Mouse (Mus musculus) c-Kit-positive CD71-negative TER-119-negative erythroid progenitor cells, embryonic 14.5 days (primary cell): ENCODE measurements around the gene Dhrs7b.
"Not testable (repeated sequence)": the region's sequence is repeated elsewhere in the genome, so short reads cannot be mapped to it uniquely, and the experiment has no call there.

Source experiments
- DNase-seq: peaks from one replicate; pipeline ENCODE4 v3.0.0-alpha.2; 2013; ENCODE audit warnings: low read depth

The Dhrs7b gene

DNA sequence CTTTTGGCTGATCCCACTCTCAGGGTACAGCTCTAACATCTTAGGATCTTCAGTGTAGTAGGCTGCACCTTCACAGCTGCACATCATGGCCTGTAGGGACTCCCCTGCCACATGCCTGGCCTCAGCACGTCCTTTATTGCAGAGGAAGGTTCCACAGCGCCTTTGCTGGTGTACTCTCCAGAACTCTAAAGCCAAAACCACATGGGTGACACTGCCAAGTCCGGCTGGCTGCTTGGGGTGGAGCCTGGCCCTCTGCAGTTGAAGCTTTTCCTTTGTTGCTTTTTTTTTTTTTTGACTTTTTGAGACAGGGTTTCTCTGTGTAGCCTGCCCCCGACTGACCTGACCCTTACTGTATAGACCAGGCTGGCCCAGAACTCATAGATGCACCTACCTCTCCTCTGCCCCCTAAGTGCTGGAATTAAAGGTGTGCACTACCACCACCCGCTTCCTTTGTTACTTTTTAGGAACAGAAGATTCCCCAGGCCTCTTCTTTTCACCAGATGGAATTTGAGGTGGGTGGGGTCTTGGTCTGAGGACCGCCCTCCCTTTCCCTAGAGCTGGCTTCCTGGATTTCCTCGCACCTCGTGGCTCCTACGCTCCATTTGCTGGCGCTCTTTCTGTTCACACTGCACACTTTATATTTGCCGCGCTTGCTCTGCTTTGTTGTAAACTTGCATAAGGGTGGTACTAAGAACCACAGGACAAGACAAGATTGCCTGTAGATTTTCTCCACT lies 11.2 kb downstream of the Dhrs7b start:
- DNase-seq, result no peak

DNA sequence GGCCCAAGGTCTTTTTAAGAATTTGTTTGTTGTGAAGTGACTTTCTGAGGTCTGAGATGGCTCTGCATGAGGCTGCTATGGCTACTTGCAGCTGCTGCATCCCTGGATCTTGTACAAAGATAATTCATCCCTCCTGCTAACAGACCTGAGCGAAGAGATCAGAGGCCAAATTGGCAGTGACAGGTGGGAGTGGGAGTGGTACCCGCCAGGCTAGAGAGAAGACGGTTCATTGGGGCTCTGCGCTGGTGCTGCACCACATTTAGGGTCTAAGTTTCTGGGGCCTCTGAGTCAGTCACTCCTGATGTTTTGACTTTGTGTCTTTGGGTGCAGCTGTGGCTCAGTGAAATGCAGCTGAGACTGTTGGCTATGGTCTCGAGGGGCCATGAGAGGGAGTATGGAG lies 13.0 kb downstream of the Dhrs7b start:
- no peak for DNase-seq

DNA sequence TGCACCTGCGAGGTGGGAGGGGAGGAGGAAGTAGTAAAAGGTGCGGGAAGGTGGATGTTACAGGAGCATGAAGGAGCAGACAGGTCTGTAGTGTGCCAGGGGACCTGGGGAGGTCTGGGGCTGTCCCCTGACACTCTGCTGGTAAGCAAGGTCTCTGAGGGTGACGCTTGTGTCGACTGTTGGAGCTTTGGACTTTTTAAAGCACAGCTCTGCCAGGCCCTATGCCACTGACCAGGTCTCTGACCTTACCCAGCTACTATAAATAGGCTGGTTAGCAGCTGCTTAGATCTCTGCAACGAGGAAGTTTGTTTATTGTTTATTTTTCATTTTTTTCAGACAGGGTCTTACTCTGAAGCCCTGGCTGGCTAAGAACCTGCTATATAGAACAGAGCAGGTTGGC lies 15.0 kb downstream of the Dhrs7b start:
- no peak for DNase-seq

DNA sequence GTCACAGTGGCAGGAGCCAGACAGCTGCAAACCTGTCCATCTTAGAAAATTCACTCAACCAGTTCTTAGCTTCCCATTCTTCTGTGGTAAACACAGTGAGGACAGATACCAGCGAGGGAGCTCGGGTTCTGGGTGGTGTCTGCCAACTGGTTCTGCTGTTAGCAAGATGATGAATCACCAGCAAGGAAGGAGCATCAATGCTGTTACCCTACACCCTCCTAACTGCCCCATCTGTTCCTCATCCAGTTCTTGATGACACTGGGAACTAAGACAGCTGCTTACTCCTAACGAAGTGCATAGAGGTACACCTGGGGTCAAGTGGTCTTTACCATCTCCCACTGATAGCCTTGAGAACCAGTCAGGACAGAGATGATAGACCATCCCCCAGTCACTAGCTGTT lies 26.2 kb downstream of the Dhrs7b start:
- DNase-seq, result no peak

DNA sequence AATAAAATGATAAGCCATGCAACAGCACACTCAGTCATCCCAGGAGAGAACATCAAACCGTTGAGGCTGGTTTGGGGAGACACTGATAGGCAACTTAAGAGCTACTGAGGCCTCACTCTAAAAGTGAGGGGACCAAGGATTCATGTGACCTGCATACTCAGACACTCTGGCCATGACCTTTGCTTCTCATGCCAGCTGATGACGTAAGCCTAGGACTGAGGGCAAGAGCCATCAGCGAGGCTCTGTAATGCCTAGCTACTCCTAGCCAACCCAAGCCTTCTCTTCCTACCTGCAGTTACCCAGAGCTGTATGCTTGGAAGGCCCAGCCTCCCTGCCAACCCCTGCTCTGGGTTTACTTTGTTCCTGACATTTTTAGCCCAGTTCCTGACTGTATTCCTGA lies 31.6 kb downstream of the Dhrs7b start:
- DNase-seq, result no peak

DNA sequence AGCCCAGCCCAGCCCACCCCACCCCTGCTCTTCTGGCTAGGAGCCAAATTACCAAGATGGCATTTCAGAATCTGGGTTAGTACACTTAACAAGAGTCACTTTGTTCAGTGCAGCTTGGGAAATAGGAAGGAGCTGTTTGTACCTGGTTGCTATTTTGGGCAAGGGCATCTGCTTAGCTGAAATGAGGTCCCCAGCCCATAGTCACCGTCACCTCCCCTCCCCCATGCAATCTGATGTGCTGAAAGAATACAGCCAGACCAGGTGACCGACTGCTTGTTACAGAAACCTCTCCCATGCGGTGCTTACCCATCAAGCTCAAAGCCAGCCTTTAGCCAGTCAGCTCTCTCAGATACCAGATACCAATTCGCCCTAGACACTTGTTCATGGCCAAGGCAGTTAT lies 32.8 kb downstream of the Dhrs7b start:
- DNase-seq, result no peak

DNA sequence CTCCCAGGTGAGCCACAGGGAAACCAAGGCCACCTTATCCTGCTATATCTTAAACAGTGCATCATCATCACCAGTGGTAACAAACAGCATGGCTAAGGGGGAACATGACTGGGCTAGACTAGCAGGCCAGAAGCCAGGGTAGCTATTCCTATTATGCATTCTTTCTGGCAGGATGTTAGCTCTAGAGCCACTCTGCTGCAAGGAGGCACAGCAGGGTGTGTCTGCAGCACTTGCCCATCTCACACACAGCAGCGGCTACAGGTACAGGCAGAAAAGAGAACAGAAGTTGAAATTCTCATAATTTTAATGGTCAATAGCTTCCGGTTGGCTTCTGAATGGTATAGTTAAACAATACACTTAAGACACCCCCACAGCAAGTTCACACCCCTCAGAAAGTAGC lies 33.7 kb downstream of the Dhrs7b start:
- DNase-seq, result no peak

DNA sequence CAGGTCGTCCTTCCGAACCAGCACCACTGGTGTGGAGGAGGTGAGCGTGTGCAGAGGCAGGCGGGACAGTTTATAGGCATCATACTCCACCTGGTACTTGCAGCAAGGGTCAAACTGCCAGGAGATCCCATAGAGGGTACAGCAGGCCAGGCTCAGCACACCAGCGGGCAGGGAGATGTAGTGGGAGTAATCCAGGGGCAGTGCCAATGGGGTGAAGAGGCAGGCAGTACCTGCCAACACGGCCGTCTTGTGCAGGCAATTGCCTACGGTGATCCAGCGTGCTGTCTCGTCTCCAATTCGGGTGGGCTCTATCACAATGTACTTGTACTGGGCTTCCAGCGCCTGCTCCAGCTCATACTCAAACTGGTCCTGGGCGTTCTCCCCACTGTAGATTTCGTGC lies 34.5 kb downstream of the Dhrs7b start:
- DNase-seq, result no peak

DNA sequence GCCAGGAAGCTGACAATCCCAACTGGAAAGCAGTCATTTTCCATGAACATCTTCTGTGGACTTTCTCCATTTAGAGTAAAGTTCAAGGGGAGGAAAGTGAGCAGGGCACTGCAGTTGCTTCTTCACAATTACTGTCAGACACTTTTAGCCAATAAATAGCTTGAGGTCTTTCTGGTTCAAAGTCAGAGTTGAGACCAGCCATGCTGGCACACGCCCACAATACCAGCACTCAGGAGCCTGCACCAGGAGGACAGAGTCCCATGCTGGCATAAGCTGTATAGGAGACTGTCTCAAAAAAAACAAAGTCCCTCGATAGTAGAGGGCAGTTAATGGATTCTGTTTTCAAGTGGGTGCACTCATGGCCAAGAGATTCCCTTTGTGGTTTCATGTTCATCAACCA lies 35.6 kb downstream of the Dhrs7b start:
- no peak for DNase-seq

DNA sequence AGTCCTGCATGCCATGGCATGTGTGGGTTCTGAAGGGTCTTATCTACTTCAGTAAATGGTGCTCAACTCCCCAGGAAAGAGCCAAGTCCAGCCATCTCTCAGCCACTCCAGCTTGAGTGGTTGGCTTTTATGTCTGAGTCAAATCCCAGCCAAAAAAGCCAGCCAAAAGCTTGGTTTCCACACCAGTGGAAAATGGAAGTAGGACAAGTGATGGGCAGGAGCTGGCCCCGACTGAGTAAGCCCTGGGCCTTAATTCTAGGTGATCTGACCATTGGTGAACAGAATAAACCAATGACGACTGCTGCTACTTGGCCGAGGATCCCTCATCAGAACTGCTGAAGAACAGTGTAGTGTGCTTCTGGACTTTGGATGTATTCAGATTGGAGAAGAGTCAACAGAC lies 37.0 kb downstream of the Dhrs7b start:
- no peak for DNase-seq

DNA sequence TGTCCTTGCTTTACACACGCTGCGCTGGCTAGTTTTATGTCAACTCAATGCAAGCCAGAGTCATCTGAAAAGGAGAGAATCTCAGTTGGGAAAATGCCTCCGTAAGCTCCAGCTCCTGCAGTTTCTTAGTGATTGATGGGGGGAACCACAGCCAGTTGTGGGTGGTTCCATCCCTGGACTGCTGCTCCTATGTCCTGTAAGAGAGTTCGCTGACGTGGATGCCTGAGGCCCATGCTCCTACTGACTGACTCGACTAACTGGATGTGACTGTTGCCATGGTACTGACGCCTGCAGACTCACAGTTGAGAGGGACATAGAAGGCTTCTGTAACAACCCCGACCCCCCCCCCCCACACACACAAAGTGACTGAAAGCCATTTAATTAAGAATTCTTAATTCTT lies 37.5 kb downstream of the Dhrs7b start:
- no peak for DNase-seq

DNA sequence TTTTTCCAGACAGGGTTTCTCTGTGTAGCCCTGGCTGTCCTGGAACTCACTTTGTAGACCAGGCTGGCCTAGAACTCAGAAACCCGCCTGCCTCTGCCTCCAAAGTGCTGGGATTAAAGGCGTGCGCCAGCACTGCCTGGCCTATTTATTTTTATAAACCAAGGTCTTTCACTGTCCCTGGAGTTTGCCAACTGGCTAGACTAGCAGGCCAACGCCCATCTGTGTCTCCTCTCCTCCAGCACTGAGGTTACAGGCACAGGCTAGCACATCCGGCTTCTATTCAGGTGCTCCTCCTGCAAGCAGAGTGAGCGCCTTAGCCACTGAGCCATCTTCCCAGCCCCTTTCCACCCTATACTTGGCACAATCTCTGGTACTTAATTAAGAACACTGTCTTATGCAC lies 39.0 kb downstream of the Dhrs7b start:
- not testable (repeated sequence) for DNase-seq

DNA sequence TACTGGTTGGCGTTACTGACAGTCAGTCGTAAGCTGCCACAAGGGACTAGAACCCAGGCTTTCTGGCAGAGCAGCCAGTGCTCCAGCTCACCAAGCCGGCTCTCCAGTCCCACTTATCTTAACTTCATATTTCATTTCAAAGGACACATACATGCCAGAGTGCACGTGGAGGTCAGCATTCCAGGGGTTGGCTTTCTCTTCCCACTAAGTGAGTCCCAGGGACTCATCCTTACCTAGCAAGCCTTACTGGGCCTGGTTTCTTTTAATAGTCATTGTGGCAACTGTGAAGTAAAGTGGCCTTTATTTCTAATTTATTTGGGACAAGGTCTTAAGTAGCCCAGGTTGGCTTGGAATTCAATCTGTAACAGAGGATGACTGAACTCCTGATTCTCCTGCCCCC lies 41.0 kb downstream of the Dhrs7b start:
- DNase-seq, result no peak

DNA sequence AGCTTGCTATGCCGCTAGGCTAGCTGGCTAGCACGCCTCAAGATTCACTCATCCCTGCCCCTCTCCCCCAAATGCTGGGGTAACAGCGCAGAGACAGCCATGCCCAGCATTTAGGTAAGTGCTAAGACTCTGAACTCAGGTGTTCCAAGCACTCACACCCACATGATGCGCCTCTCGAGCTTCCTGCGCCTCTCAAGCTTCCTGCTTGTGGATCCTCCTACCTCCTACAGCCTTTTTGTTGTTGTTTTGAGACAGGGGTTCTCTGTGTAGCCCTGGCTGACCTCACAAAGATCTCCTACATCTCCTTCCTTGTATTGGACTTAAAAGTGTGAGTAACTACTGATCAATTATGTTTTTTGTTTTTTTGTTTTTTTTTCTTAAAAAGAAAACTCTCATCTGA lies 42.7 kb downstream of the Dhrs7b start:
- DNase-seq, result no peak

DNA sequence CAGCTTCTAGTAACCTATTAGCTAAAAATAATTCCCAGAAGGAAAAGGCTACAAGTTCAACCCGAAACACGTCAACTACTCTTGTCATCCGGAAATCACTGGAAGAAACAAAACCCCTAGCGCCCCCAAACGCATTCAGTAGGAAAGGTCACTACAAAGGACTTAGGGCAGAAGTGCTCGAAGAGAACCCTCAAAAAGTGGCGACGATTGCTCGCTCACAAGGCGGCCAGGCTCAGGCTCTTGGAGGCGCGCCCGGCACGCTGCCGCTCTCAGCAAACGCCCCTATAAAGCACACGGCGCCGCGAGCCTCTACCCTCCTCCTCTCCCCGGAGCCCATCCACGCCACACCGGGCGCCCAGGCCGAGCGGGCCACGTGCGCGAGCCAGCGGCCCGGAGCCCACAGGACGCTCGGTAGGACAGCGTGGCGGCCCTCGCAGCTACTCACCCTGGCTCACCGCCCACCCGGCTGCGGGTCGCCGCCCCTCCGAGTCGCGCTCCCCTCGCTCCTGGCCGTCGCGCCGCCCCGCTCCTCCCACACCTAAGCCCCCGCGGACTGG lies 47.7 kb downstream of the Dhrs7b start:
- DNase-seq, result peak; percentile 31

DNA sequence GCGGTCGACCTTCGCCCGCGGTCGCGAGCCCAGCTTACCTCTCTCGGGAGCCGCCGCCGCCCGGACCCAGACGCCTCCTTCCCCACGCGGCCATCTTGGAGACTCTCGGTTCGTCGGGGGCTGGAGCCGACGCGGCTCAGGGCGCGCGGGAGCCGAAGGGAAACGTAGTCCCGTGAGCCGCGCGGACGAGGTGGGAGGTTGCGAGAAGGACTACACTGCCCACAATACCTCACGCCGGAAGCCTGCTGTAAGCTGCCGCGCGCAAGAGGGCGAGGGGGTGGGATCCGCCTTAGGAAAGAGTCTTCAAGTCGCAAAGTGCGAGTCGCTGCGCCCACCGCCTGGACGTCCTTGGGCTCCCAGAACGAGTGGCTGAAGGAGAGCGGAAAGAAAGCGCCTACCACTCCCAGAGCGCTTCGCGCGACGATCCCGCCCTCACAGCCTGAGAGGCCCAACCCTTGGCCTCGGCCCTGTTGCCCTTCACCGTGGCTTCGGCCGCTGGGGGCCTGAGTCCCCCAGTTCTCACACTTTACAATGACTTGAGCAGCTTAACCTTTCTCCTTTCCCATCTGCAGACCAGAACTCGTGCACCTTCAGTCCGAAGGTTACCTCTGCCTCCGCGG lies 48.4 kb downstream of the Dhrs7b start, which contains the start of gene Tmem11:
TSS of gene Tmem11 (minus strand) at position 598 of the 620 bp plus-strand sequence.
- DNase-seq, result peak; percentile 96

DNA sequence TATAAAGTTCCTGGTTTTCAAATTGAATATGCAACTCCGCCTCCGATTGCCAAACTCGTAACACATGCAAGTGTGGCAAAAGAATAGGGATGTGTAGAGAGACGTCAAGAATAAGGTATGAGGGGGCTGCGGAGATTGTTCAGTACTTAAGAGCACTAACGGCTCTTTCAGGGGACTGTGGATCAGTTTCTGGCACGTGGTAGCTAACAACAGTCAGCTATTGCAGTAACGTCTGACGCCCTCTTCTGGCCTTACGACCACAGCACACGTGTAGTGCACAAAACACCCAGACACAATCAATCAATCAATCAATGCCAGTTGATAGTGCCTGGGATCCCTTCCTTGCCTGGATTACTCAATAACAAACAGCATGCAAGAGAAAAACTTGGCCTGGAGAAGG lies 49.0 kb downstream of the Dhrs7b start:
- peak; percentile 64 for DNase-seq

DNA sequence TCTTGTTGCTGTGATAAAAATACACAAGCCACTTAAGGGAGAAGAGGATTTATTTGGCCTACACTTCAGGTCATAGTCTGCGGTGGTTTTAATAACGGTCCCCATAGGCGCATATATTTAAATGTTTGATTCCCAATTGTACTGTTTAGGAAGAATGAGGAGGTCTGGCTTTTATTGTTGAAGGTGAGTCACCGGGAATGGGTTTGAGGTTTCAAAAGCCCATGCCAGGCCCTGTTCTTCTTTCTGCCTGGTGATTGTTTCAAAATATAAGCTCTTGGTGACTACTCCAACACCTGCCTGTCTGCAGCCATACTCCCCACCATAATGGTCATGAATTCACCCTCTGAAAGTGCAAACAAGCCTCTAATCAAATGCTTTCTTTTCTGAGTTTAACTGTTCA lies 50.1 kb downstream of the Dhrs7b start:
- DNase-seq, result no peak

DNA sequence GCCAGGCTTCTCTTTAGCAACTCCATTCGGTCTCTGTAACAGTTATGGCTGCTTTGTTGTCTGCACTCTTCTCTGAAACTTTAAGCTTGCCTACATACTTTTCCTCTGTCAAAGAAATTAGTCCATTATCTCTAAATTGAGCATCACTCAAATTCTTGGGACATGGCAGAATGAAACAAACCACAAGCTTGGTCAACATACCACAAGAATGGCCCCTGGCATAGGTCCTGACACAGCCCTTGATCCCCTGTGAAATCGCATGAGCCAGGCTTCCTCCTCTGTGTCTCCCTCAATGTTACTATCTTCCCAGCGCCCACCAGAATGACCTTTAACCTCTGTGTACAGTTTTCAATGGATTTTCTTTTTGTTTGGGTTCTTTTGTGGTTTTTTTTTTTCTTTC lies 52.0 kb downstream of the Dhrs7b start:
- DNase-seq, result no peak

DNA sequence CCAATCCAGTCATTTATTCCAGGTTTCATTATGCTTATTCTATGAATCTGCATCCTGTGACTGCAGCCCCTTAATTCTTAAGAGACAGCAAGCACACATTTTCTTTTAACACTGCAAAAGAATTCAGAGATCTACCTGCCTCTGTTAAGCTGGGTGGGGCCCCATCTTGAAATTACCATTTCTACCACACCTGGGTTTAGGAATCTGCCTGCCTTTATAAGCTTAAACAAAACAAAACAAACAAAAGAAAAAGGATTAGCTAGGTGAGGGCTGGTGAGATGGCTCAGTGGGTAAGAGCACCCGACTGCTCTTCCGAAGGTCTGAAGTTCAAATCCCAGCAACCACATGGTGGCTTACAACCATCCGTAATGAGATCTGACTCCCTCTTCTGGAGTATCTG lies 56.6 kb downstream of the Dhrs7b start:
- DNase-seq, result not testable (repeated sequence)

DNA sequence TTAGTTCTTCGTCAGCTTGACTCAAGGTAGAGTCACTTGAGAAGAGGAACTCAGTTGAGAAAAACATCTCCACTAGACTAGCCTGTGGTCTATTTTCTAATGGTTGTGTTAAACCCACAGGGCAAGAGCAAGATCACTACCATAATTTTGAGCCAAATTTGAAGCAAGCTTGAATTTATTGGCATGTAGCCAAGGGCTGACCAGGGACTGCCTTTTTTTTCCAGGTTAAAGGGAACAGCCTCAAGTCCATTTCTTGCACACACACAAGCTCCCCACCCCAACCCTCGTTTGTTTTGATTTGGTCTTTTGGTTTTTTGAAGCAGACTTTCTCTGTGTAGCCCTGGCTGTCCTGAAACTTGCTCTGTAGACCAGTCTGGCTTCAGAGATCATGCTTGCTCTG lies 59.4 kb downstream of the Dhrs7b start:
- DNase-seq, result no peak

DNA sequence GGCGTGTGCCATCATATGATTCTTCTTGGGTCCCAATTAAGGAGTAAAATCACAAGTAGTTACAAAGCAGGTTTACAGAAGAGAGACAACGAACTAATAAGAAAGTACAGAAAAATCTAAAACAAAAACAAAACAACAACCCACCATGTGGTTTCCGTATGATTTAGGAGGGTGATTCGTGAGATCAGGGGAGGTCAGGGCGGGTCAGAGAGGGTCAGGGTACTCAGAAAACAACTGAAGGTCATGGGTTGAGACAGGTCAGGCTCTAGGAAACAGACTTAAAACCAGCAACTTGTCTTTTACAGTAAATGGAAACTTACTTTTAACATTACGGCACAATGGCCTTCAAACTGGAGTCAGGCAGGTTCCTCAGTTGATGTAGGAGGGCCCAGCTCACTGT lies 59.9 kb downstream of the Dhrs7b start:
- no peak for DNase-seq

DNA sequence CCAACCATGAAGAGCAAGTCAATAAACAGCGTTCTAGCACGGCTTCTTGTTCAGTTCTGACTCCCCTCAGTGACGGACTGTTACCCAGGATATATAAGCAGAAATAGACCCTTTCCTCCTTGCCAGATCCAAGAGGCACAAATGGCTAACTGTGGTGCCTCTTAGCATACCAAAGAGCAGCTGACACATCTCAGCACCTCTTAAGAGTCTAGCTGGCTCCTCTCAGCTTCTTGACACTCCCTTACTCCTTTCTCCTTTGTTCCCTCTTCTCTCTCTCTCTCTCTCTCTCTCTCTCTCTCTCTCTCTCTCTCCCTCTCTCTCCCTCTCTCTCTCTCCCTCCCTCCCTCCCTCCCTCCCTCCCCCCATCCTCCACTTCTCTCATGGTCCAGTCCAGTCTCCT lies 60.3 kb downstream of the Dhrs7b start:
- DNase-seq, result no peak

DNA sequence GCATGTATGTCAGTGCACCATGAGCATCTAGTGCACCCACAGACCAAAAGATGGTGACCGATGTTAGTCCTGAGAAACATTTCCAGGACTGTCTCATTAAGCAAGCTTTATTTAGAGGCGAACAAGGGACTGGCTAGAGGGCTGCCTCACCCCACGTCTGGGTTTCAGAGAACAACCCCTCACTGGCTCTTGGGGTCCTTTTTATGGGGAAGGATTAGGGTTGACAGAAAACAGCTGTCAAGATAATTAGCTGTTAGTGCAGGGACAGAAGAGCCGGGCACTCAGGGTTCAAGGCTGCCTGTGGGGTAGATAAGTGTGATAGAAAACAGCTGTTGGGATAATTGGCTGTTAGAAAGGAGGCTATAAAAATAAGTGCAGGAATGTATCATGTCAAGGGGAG lies 65.5 kb downstream of the Dhrs7b start:
- no peak for DNase-seq
